Mouse (Mus musculus) cerebellum, adult 2 months (tissue): Measurements from ENCODE around the gene Slc39a1.

Experiments used
- CTCF ChIP-seq: fragments of 200-500 bp; IDR thresholded peaks from 2 replicates; pipeline ENCODE4 v1.5.1; 2011; ENCODE audit warnings: low read depth, mild to moderate bottlenecking, control low read depth, low read length, moderate library complexity, borderline replicate concordance; ENCODE audit not compliant: insufficient read depth
- POLR2A ChIP-seq: fragments of 200-500 bp; IDR thresholded peaks from 2 replicates; pipeline ENCODE4 v1.6.1; 2011; ENCODE audit warnings: low read length, control low read depth, borderline replicate concordance; ENCODE audit not compliant: insufficient read depth

- no peak for TF ChIP-seq POLR2A
- no peak for TF ChIP-seq CTCF
Observed at GRCm38 (mm10) chr3:90264687-90265033, 16.7 kb downstream of the Slc39a1 start.
